Mouse (Mus musculus) embryonic facial prominence, embryonic 12.5 days (tissue): ENCODE measurements around the gene Smad1. TPM values are rescaled to one million over a fixed set of nuclear protein-coding genes. Genes with fewer than 3 reads are reported as not detected.

Source experiments
- ATAC-seq: fragments of 200-750 bp; cut with Nextera tagmentation; 2 replicates; pipeline ENCODE4 v1.8.0; 2017; ENCODE audit not compliant: insufficient number of reproducible peaks, insufficient read depth, low FRiP score, low TSS enrichment
- H3K27ac ChIP-seq: fragments of 300-500 bp; sonication (generic); 2 replicates; pipeline ENCODE4 v1.5.1; 2016; ENCODE audit warnings: mild to moderate bottlenecking
- H3K27me3 ChIP-seq: fragments of 300-500 bp; sonication (generic); 2 replicates; pipeline ENCODE4 v1.6.1; 2016; ENCODE audit warnings: mild to moderate bottlenecking, moderate library complexity
- H3K36me3 ChIP-seq: fragments of 300-500 bp; sonication (generic); 2 replicates; pipeline ENCODE4 v1.6.1; 2016; ENCODE audit warnings: mild to moderate bottlenecking
- H3K4me1 ChIP-seq: fragments of 300-500 bp; sonication (generic); 2 replicates; pipeline ENCODE4 v1.6.1; 2016
- H3K4me2 ChIP-seq: fragments of 300-500 bp; sonication (generic); replicated peaks from 2 replicates; pipeline ENCODE4 v1.6.1; 2016; ENCODE audit warnings: mild to moderate bottlenecking, moderate library complexity
- H3K4me3 ChIP-seq: fragments of 300-500 bp; sonication (generic); 2 replicates; pipeline ENCODE4 v1.5.1; 2016; ENCODE audit warnings: mild to moderate bottlenecking
- H3K9ac ChIP-seq: fragments of 300-500 bp; sonication (generic); 2 replicates; pipeline ENCODE4 v1.6.1; 2016; ENCODE audit warnings: mild to moderate bottlenecking, moderate library complexity
- H3K9me3 ChIP-seq: fragments of 300-500 bp; sonication (generic); 2 replicates; pipeline ENCODE4 v1.6.1; 2016; ENCODE audit warnings: mild to moderate bottlenecking, moderate library complexity
- WGBS: fragments of 180-500 bp; shearing (Covaris S2); methylation state at CpG from one replicate; pipeline ENCODE4 v1.1.7; 2016; 5-methylcytosine and 5-hydroxymethylcytosine counted together
- polyA plus RNA-seq: library from polyadenylated mRNA; unstranded; fragments of >200 nt; fragmentation: Nextera tagmentation; extraction: Ambion mirVana; gene quantifications from 2 replicates; pipeline ENCODE4 v1.2.1, GENCODE M21; 2016

The Smad1 gene
- polyA plus RNA-seq, 1 experiment from 2014 or later = 64.8 TPM

GRCm38 (mm10) chr8:79367959-79368358 is 31.4 kb downstream of the Smad1 start:
- Histone ChIP-seq H3K4me3 (no peak overlapping the region), H3K27me3 (no peaks in the 10 kb centered on the region), H3K4me1 (peaks cover 12% of the 10 kb centered on the region; the same call in 1 of the 2 replicates), H3K4me2 (no peak overlapping the region), H3K27ac (no peak overlapping the region), H3K9ac (no peak overlapping the region), H3K9me3 (no peaks in the 10 kb centered on the region), H3K36me3 (peaks cover 42% of the 10 kb centered on the region)
- 86% methylated on average over 4 of the region's 4 CpGs for WGBS
- ATAC-seq = no peak

- Histone ChIP-seq H3K4me2 (no peak overlapping the region), H3K4me3 (no peak overlapping the region), H3K27me3 (no peaks in the 10 kb centered on the region), H3K27ac (no peak overlapping the region), H3K4me1 (peaks cover 11% of the 10 kb centered on the region; the same call in 1 of the 2 replicates), H3K36me3 (peaks cover 42% of the 10 kb centered on the region), H3K9me3 (no peaks in the 10 kb centered on the region), H3K9ac (no peak overlapping the region)
- ATAC-seq = no peak
- WGBS = 75% methylated on average over 12 of the region's 12 CpGs
These were observed 32.0 kb downstream of the Smad1 start for GRCm38 (mm10) chr8:79367350-79367749.

DNA sequence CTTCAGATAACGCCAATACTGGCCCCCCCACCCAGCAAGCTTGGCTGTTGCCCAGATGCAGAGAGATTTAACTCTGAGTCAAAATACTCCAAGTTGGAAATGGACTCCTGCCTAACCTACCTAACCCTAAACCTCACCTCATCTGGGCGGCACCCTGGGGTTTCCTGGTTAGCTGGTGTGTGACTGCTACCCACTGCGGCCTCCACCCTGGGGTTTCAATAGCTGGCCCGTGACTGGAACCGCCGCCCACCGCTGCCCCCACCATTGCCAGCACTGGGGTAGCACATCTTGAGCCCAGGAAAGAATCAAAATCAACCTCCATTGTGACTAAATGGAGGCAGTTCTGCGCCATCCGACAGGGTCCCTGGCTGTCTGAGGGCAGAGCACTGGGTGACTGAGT is 33.1 kb downstream of the Smad1 start:
- H3K9me3 ChIP-seq = no peaks in the 10 kb centered on the region
- H3K9ac ChIP-seq = no peak overlapping the region
- no peak overlapping the region for H3K4me2 ChIP-seq
- no peaks in the 10 kb centered on the region for H3K27me3 ChIP-seq
- peaks cover 34% of the 10 kb centered on the region for H3K36me3 ChIP-seq
- H3K4me1 ChIP-seq = peaks cover 12% of the 10 kb centered on the region; the same call in 1 of the 2 replicates
- 93% methylated on average over 9 of the region's 9 CpGs for WGBS
- ATAC-seq = no peak
- H3K4me3 ChIP-seq = no peak overlapping the region
- no peak overlapping the region for H3K27ac ChIP-seq

DNA sequence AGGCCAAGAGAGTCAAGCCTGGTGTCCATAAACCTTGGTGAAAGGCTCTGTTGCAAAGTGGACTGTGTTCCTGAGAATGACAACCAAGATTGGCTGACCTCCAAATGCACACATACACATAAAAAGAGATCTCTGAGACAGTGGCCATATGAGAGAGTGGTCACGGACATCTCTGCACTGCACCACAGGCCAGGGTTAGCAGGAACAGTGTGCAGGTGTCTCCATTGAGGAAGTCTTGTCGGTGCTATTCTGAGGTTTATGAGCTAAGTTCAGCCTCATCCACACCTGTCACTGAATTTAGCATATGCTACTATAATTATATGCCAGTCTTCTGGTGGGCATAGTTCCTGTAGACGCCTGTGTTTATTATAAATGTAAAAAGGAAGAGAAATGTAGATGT is 33.6 kb downstream of the Smad1 start:
- Histone ChIP-seq H3K9ac (no peak overlapping the region), H3K36me3 (peaks cover 29% of the 10 kb centered on the region), H3K9me3 (no peaks in the 10 kb centered on the region), H3K4me2 (no peak overlapping the region), H3K27ac (no peak overlapping the region), H3K4me3 (no peak overlapping the region), H3K27me3 (no peaks in the 10 kb centered on the region), H3K4me1 (peaks cover 13% of the 10 kb centered on the region; the same call in 1 of the 2 replicates)
- no peak for ATAC-seq
- WGBS = 89% methylated on average over 3 of the region's 3 CpGs

- no peak for ATAC-seq
- no peaks in the 10 kb centered on the region for H3K9me3 ChIP-seq
These were observed 34.5 kb downstream of the Smad1 start for GRCm38 (mm10) chr8:79364806-79365205.

DNA sequence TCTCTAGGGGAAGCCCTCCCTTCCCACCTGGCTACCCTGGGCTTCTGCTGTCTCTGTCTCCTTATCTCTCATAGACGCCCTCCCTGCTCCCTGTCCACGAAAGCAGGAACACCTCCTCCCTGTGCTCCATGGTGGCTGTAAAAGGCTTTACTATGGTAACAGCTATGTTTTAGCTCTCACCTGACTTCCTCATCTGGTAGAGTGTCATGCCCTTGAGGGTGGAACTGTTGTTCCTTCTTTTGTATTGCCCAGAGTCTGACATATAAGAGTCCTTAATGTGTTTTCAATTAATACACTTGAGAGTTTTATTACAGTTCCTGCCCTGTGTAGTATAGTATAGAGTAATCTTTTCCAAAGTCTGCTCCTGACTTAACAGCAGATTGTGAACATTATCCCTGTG is 36.9 kb downstream of the Smad1 start:
- no peaks in the 10 kb centered on the region for H3K27me3 ChIP-seq
- no peak overlapping the region for H3K4me3 ChIP-seq
- no peak overlapping the region for H3K9ac ChIP-seq
- H3K36me3 ChIP-seq = peaks cover 24% of the 10 kb centered on the region; the same call in 1 of the 2 replicates
- H3K4me1 ChIP-seq = peaks cover 10% of the 10 kb centered on the region; the same call in 1 of the 2 replicates
- H3K9me3 ChIP-seq = no peaks in the 10 kb centered on the region
- H3K27ac ChIP-seq = no peak overlapping the region
- WGBS = 67% methylated on average over 2 of the region's 2 CpGs
- no peak overlapping the region for H3K4me2 ChIP-seq
- no peak for ATAC-seq

More at GRCm38 (mm10) chr8:79364806-79365205, 34.5 kb downstream of the Smad1 start:
- Histone ChIP-seq H3K9ac (no peak overlapping the region), H3K4me3 (no peak overlapping the region), H3K27me3 (no peaks in the 10 kb centered on the region), H3K27ac (no peak overlapping the region), H3K4me2 (no peak overlapping the region), H3K4me1 (peaks cover 13% of the 10 kb centered on the region; the same call in 1 of the 2 replicates), H3K36me3 (peaks cover 20% of the 10 kb centered on the region)
- 91% methylated on average over 8 of the region's 8 CpGs for WGBS

GRCm38 (mm10) chr8:79360774-79361527 is 38.4 kb downstream of the Smad1 start:
- no peak overlapping the region for H3K4me3 ChIP-seq
- no peaks in the 10 kb centered on the region for H3K27me3 ChIP-seq
- no peak overlapping the region for H3K9ac ChIP-seq
- no peak for ATAC-seq
- WGBS = 71% methylated on average over 6 of the region's 6 CpGs
- no peak overlapping the region for H3K4me2 ChIP-seq
- no peaks in the 10 kb centered on the region for H3K9me3 ChIP-seq
- H3K4me1 ChIP-seq = peaks cover 18% of the 10 kb centered on the region
- H3K36me3 ChIP-seq = peaks cover 24% of the 10 kb centered on the region; the same call in 1 of the 2 replicates
- H3K27ac ChIP-seq = no peak overlapping the region

- Histone ChIP-seq H3K27ac (no peak overlapping the region), H3K36me3 (0 out of 2 replicates have a peak, but pooled peaks cover 21% of the 10 kb centered on the region), H3K4me2 (no peak overlapping the region), H3K4me1 (peaks cover 24% of the 10 kb centered on the region), H3K9me3 (no peaks in the 10 kb centered on the region), H3K27me3 (no peaks in the 10 kb centered on the region), H3K4me3 (no peak overlapping the region), H3K9ac (no peak overlapping the region)
- WGBS = 77% methylated on average over 9 of the region's 9 CpGs
- no peak for ATAC-seq
These were observed 39.0 kb downstream of the Smad1 start for GRCm38 (mm10) chr8:79360302-79360701.

DNA sequence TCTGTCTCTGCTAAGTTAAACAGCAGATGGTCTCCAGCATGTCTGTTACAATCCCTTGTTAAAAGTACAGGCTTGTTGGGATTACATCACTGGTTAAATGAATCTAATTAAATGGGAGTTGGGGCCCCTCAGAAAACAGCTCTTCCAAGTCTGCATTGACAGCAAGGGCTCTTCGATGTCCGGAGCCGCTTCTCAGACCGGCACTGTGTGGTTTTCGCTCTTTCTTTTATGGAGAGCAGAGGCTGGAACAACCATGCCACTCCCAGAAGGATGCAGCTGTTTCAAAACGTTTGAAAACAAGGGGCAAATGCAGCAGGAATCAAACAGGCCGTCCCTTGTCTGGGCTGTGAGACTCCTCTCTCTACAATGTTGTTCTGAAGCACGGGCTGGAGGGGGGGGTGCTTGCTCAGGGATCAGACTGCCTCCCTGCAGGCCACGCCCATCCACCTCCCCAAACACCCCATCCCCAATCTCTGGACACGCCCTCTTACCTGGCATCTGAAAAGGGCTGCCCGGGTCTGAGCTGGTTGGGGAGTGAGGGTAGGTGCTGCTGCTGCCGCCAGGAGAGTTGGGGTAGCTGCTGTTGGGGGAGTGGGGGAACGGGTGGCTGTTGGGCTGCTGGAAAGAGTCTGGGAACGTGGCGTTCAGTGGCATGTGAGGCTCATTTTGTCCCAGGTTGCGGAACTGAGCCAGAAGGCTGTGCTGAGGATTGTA is 43.4 kb downstream of the Smad1 start:
- peak; percentile 74; the same call in 1 of the 2 replicates for ATAC-seq

DNA sequence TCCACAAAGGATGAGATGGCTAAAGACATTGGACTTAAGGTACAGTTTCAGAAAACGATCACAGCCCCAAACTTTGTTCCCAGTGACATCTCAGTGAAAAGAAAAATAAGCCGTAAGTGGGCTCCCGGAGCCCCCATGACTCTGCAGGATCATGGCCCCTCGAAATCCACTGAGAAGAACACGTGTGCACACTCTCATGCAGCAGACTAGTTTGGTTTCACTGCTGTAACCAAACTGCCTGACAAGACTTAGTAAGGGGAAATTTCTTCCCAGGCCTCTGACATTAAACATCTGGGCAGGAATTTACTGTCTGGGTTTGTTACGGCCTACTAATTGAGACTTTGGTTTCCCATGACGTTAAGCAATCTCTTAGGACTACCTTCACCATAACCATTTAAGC is 45.3 kb downstream of the Smad1 start:
- ATAC-seq = no peak
- no peaks in the 10 kb centered on the region for H3K9me3 ChIP-seq
- 76% methylated on average over 7 of the region's 7 CpGs for WGBS
- peak overlapping the region; percentile 47; the same call in 1 of the 2 replicates for H3K27ac ChIP-seq
- no peaks in the 10 kb centered on the region for H3K27me3 ChIP-seq
- no peak overlapping the region for H3K9ac ChIP-seq
- peaks cover 43% of the 10 kb centered on the region for H3K36me3 ChIP-seq
- H3K4me1 ChIP-seq = peaks cover 27% of the 10 kb centered on the region
- H3K4me3 ChIP-seq = no peak overlapping the region
- no peak overlapping the region for H3K4me2 ChIP-seq

More for the DNA sequence above, 43.4 kb downstream of the Smad1 start:
- Histone ChIP-seq H3K27ac (peak overlapping the region; percentile 65), H3K9me3 (no peaks in the 10 kb centered on the region), H3K4me2 (peak overlapping the region; percentile 15; the same call in 1 of the 2 replicates), H3K4me3 (no peak overlapping the region), H3K4me1 (peaks cover 27% of the 10 kb centered on the region), H3K36me3 (peaks cover 43% of the 10 kb centered on the region), H3K27me3 (no peaks in the 10 kb centered on the region), H3K9ac (0 out of 2 replicates have a peak overlapping the region, but pooled peaks have one; percentile 19)
- 32% methylated on average over 16 of the region's 16 CpGs for WGBS

DNA sequence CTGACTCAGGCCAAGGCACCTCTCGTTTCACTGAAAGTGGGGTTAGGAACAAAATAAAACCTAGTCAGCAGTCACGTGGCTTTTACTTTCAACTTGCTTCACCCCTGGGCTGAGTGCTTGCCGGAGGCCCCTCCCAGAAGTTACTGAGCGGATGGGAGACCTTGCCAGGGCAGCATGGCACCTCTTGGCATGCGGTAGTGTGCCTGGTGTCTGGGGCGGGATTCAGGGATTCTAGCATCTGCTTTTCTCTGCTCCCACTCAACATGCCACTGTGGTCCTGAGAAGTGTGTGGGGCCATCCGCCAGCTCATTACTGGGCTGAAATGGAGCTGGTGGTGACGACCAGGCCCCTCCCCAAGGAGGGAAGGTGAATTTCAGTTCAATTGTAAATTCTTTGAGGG is 47.4 kb downstream of the Smad1 start:
- Histone ChIP-seq H3K36me3 (peaks cover 47% of the 10 kb centered on the region), H3K4me3 (no peak overlapping the region), H3K4me2 (no peak overlapping the region), H3K9me3 (no peaks in the 10 kb centered on the region), H3K27me3 (no peaks in the 10 kb centered on the region), H3K4me1 (peaks cover 27% of the 10 kb centered on the region), H3K27ac (no peak overlapping the region), H3K9ac (no peak overlapping the region)
- WGBS = 90% methylated on average over 8 of the region's 8 CpGs
- no peak for ATAC-seq

DNA sequence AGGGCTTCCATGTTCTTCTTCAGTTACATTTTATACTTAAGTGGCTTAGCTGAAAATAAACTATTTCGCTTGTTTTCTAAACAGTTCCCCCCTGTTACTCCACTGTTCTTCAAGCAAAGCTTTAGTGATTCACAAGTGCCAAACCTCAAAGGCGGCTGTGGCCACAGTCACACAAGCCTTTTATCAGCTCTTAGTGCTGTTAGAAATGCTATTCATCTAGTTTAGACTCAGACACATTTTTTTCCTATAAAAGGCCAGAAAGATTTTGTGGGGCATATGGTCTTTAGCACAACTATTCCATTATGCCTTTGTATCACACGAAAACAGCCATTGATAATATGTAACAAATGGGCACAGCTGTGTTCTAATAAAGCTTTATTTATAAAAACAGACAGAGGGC is 48.5 kb downstream of the Smad1 start:
- no peaks in the 10 kb centered on the region for H3K9me3 ChIP-seq
- 72% methylated on average over 3 of the region's 3 CpGs for whole genome bisulfite sequencing
- H3K27ac ChIP-seq = no peak overlapping the region
- peaks cover 18% of the 10 kb centered on the region for H3K4me1 ChIP-seq
- H3K4me3 ChIP-seq = no peak overlapping the region
- no peak for ATAC-seq
- H3K4me2 ChIP-seq = no peak overlapping the region
- no peaks in the 10 kb centered on the region for H3K27me3 ChIP-seq
- H3K9ac ChIP-seq = no peak overlapping the region
- H3K36me3 ChIP-seq = peaks cover 52% of the 10 kb centered on the region
